Mouse (Mus musculus): ENCODE data around the gene Fgd3.

- TF ChIP-seq POLR2A (IDR thresholded peaks at IDR 0.05; ENCODE audit: control insufficient read depth, low read depth, low read length) (no peak), CTCF (IDR thresholded peaks at IDR 0.05; ENCODE audit: control insufficient read depth, insufficient read depth, insufficient replicate concordance, low read depth, low read length) (no peak)
These were observed 95.4 kb downstream of the Fgd3 start for GRCm38 (mm10) chr13:49224729-49225128.

Data from testis, adult 2 months (tissue).